Mouse (Mus musculus): ENCODE measurements at regions not wholly inside any gene's neighbourhood (a gene's known extent, or its start where the extent isn't known, plus 50 kb on each side); places are given as distances from the start of the nearest gene placed in this dataset.

- no peak for DNase-seq
Observed at GRCm38 (mm10) chr9:47441155-47441554, 88.8 kb upstream of the Cadm1 start.

DNA sequence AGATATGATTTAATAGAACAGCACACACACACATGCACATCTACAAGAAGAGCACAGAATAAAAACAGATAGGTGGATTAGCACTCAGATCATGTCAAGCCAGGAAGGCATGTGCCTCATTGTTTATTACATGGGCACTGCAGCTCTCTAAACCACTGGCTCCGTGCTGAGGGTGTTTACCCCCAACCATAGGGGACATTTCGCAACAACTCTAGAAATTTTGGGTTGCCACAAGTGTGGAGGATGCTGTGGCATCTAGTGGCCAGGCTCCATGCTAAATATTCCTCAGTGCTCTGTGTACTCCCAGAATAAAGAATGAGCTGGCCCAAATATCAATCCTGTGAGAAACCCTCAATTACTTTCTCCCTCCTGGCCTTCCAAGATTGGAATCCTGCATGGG, 85.8 kb upstream of the Cadm1 start:
- DNase-seq = no peak

DNA sequence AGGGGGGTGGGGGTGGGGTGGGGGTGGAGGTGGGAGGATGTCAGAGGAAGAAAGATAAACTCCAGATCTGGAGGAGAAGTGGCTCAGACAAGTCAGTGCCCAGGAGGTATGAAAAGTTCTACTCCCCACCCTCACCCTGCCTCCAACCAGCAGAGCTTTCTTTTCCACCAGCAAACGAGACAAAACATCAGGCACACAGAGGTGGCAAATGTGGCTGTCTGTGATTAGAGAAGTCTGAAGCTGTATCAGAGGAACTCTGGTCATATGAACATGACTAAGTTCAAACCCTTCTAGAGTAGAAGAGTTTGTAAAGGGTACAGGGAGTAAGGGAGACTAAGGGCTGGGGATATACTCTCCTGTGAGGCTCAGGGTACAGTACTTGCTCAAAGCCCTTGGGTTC, 85.2 kb upstream of the Cadm1 start:
- DNase-seq = no peak

- DNase-seq = no peak
Observed at GRCm38 (mm10) chr9:47445332-47445731, 84.6 kb upstream of the Cadm1 start.

- DNase-seq = no peak
Observed at GRCm38 (mm10) chr9:47452752-47453151, 77.2 kb upstream of the Cadm1 start.

GRCm38 (mm10) chr9:47458721-47459418, 71.1 kb upstream of the Cadm1 start:
- DNase-seq = no peak

GRCm38 (mm10) chr9:47459461-47460049, 70.4 kb upstream of the Cadm1 start:
- DNase-seq = no peak

- DNase-seq = no peak
Observed at GRCm38 (mm10) chr9:47460241-47460640, 69.7 kb upstream of the Cadm1 start.

GRCm38 (mm10) chr9:47461915-47462314, 68.1 kb upstream of the Cadm1 start:
- DNase-seq = no peak

- DNase-seq = no peak
Observed at GRCm38 (mm10) chr9:47466767-47467166, 63.2 kb upstream of the Cadm1 start.

DNA sequence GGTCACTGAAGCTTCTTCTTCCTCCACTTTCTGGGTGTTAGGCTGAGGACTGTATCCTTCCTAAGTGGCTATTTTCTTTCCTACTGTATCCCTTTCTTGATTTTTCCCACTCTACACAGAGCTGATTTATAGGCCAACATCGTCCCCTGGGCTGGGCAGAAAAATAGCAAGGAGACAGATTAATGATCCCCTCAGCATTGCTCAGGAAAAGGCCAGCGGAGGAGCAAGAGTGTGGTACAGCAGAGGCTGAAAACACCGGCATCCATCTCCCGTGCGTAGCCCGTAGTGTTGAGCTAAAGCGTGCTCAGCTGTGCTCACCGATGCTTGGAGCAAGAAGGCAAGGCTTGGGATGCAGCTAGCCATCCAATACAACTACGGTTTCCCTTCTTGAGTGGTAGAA, 62.2 kb upstream of the Cadm1 start:
- no peak for DNase-seq

- no peak for DNase-seq
Observed at GRCm38 (mm10) chr9:47469576-47469975, 60.4 kb upstream of the Cadm1 start.

- DNase-seq = no peak
Observed at GRCm38 (mm10) chr9:47470741-47471140, 59.2 kb upstream of the Cadm1 start.

DNA sequence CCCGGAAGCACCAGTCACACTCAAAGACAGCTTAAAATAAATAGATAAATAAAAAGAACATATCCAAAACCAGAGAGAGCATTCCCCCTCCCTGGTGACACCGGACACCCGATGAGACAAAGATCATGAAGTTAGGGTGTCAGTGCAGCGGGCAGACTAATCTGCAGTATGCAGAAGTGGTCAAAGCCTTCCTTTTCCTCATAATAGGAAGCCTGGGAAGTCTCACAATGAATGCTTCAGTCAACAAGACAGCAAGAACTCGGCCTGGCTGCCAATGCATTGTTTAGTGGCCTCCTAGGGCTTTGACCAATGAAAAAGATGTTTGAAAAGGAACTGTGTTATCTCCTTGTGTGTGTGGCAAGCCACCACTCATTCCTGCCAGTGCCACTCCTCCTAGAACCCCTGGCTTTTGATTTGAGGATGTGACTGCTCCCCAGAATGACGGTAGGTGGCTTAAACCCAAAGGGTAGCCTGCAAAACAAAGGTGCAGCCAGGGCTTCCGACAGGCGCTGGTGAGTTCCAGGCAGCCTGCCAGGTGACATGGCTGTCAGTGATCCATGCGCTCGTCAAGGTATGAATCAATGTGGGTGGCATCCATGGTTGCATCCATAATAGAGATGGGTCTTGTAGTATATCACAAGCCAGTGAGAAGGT, 58.1 kb upstream of the Cadm1 start:
- no peak for DNase-seq

DNA sequence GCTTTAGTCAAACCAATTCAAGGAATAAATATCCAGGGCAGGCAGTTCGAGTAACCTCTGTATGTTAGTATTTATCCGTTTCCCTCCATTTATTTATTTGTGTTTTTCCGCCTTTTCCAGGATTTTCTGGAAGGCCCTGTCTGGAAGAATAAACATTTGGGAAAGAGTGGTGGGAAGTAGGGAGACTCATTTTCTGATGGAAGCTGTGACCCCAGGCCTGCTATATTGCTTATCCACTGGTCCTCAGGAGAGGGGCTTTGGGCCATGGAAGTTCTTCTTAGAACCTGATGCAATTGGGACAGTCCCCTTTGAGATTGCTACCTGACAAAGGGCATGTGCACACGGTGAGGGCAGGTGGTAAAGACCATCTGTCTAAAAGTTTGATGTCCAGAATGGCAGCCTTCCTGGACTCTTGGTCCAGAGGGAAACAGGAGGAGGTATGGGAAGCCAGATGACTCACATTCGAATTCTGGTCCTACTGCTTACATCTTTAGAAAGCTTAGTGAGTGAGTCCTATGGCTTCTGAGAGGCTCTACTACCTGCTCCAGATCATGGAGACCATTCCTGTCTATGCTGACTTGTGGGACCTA, 56.1 kb upstream of the Cadm1 start:
- no peak for DNase-seq

DNA sequence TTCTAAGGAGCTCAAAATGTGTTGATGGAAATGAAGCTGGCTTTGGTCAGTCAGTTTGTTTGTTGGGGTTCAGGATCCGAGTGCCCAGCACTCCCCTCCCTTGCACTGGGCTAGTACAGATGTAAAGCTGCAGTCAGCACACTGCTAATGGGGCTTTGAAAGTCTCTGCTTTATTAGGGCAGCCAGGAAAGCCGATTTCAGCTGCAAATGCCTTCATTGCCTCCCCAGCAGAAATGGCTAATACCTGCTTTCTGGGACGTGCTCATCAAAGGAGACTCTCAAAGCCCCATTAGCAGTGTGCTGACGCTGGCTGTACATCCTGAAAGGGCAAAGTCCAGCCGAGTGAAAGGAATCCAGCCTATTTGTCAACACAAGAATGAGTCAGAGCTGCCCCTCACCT, 55.2 kb upstream of the Cadm1 start:
- no peak for DNase-seq

DNA sequence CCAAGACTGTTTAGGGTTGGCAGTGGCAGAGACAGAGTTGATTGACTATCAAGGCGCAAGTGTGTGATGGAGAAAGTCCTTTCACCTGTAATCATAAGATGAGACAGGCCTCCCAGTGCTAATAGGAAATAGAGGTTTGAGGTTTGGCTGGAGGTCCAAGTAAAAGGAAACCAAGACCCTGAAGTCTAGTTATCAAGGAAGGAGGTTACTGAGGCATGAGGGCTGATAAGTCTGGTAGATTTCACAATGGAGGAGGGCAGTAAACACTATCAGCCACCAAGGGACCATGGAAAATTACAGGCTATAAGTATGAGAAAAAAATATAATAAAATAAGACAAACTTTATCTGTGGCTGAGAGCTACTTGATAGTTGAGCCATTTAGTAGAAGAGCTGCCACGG, 52.1 kb upstream of the Cadm1 start:
- no peak for DNase-seq
